Mouse (Mus musculus): ENCODE results near the gene Chchd1. TPM values are rescaled to one million over a fixed set of nuclear protein-coding genes. Genes with fewer than 3 reads are reported as not detected.

Gene Chchd1
- polyA plus RNA-seq (2017; shearing (Covaris generic)): 146 TPM

DNA sequence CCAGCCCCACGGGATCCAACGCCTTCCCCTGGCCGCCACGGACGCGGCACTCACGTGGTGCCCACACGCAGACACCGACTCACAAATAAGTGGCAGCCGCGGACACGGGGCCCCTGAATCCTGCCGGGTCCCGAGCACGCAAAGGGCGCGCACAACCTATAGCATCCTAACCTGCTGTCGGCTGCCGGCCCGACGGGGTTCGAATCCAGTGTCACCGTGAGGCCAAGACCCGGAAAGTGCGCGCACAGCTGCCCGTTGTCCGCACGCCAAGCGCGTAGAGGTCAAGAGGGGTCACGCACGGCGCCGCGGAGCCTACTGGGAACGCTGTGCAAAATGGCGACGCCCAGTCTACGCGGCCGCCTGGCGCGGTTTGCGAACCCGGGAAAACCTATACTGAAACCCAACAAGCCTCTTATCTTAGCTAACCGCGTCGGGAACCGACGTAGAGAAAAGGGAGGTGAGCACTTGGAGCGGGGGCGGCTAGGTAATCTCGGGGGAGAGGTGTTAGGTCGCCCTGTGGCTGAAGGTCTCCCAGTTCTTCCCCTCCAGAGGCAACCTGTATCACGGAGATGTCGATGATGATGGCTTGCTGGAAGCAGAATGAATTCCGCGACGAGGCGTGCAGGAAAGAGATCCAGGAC is at the start of gene Chchd1:
Chchd1 (plus strand) TSS at position 266 of the 641 bp plus-strand sequence.

GRCm38 (mm10) chr14:20656361-20656760 is 46.4 kb upstream of the Chchd1 start, which contains the start of gene Myoz1:
Myoz1 (minus strand) TSS chr14:20656540.

GRCm38 (mm10) chr14:20668154-20668810 is 34.5 kb upstream of the Chchd1 start, which contains the start of gene Synpo2l:
Synpo2l (minus strand) TSS chr14:20668354.

DNA sequence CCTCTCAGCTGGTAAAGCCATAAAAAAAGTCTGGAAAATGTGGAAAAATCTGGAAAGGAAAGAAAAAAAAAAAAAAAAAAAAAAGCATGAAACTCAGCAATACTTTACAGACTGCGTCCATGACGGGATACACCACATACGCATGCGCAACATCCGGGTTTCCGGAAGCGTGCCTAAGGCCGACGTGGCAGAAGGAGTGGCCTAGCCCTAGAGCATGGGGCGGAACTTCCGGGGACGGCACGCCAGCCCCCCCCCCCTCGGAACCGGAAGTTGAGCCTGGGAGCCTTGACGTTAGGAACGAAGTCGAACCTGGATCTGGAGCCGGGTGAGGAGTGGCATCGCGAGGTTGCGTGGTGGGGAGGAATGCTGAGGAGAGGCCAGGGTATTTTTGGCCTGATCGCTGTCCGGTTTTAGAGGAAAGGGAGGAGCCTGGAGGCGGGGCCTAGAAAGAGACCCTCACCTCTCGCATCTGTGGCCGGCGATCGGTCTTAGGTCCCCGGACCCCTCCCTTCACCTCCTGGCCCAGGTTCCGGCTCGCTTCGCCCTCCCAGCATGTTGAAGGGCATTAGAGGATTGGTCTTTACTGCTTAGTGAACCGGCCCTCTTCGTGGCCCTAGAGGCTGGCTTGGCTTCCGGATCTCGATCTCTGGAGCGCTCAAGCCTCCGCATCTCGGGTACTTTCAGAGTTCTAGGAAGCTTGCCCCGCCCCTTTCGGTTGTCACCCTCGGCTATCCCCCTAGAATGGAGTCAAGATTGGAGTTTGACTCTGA is 28.6 kb upstream of the Chchd1 start, which contains the start of gene Sec24c:
Sec24c (plus strand) TSS at position 245 of the 770 bp plus-strand sequence.

GRCm38 (mm10) chr14:20694884-20695760 is 7.7 kb upstream of the Chchd1 start, which contains the start of gene Fut11:
Fut11 (plus strand) TSS chr14:20694968.

GRCm38 (mm10) chr14:20707201-20708190 is 4.7 kb downstream of the Chchd1 start, which contains the start of gene Zswim8:
Zswim8 (plus strand) TSS chr14:20707552.

GRCm38 (mm10) chr14:20733952-20734774 is 31.4 kb downstream of the Chchd1 start, which contains the start of gene Ndst2:
Ndst2 (minus strand) TSS chr14:20734562.

Other genes starting within 250 kb of the Chchd1 start
- 53.7 TPM for gene Anxa7, start 222.9 kb upstream of the Chchd1 start, polyA plus RNA-seq (2017; shearing (Covaris generic))
- gene Mss51, start 206.1 kb upstream of the Chchd1 start, polyA plus RNA-seq (2017; shearing (Covaris generic)): 1.1 TPM
- 13.9 TPM for gene Ppp3cb, start 156.4 kb upstream of the Chchd1 start, polyA plus RNA-seq (2017; shearing (Covaris generic))
- 3.7 TPM for gene Usp54, start 61.9 kb upstream of the Chchd1 start, polyA plus RNA-seq (2017; shearing (Covaris generic))
- gene Myoz1, start 46.5 kb upstream of the Chchd1 start, polyA plus RNA-seq (2017; shearing (Covaris generic)): not detected
- not detected for gene Synpo2l, start 34.7 kb upstream of the Chchd1 start, polyA plus RNA-seq (2017; shearing (Covaris generic))
- gene Sec24c, start 28.7 kb upstream of the Chchd1 start, polyA plus RNA-seq (2017; shearing (Covaris generic)): 330 TPM
- 4.7 TPM for gene Fut11, start 8.0 kb upstream of the Chchd1 start, polyA plus RNA-seq (2017; shearing (Covaris generic))
- 17.0 TPM for gene Zswim8, start 4.5 kb downstream of the Chchd1 start, polyA plus RNA-seq (2017; shearing (Covaris generic))
- gene Ndst2, start 31.6 kb downstream of the Chchd1 start, polyA plus RNA-seq (2017; shearing (Covaris generic)): 8.3 TPM
- 7.1 TPM for gene Camk2g, start 91.1 kb downstream of the Chchd1 start, polyA plus RNA-seq (2017; shearing (Covaris generic))
- not detected for gene Plau, start 133.7 kb downstream of the Chchd1 start, polyA plus RNA-seq (2017; shearing (Covaris generic))
- 1.8 TPM for gene Vcl, start 226.4 kb downstream of the Chchd1 start, polyA plus RNA-seq (2017; shearing (Covaris generic))